ENCODE assay signal across 17 mouse cellular contexts in the genomic region with DNA sequence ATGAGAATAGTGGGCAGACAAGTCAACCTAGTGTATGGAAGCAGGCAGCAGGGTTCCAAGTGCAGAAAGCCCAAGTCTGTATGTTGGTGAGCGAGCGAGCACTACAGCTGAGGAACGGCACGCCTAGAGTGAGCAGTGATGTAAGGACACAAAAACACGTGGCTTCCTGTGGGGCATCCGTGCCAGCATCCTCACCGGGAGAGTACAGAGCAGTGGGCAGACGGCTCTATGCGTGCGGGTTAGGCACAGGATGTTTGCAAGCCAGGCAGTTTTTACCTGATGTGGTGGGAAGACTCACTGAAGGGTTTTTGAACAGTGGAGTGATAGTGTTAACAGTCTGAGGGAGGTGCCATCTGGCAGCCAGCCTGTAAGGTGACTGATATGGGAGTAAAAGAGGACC. TPM values are rescaled to one million over a fixed set of nuclear protein-coding genes. Genes with fewer than 3 reads are reported as not detected.
DNase-seq lines count a peak whose midpoint lies in the region; ATAC-seq lines count a peak whose summit lies in the region.
"Had no signal": no experiment of that assay in that cellular context is flagged by ENCODE, and none has a peak within 500 bp of the region (broad histone marks: within the 10 kb centered on the region; RNA-seq: fewer than 3 reads in every experiment).

No protein-coding gene starts in this region.

- H3K27ac ChIP-seq in limb, embryonic 10.5 days: no peak overlapping the region
- H3K27ac ChIP-seq: embryonic facial prominence, embryonic 10.5 days; hindbrain, embryonic 15.5 days; liver, embryonic 14.5 days; stomach, postnatal 0 days had no signal

- H3K27me3 ChIP-seq in splenic B cell, adult 2 months (ENCODE audit: control insufficient read depth, insufficient read depth, low read length, poor library complexity, severe bottlenecking): no peaks in the 10 kb centered on the region
- H3K27me3 ChIP-seq in limb, embryonic 10.5 days (ENCODE audit: low read depth, poor library complexity, severe bottlenecking): no peaks in the 10 kb centered on the region
- H3K27me3 ChIP-seq: hindbrain, embryonic 15.5 days; Patski had no signal

- intact Hi-C loops in left cerebral cortex, postnatal 25 days (cut with DNase I): no loop called here

- ATAC-seq in frontal cortex, adult (ENCODE audit: low TSS enrichment): peak; percentile 73; the same call in 1 of the 2 replicates
- ATAC-seq: Patski had no signal

- H3K9me3 ChIP-seq in limb, embryonic 10.5 days (replicated peaks): no peaks in the 10 kb centered on the region
- H3K9me3 ChIP-seq: embryonic facial prominence, embryonic 10.5 days; hindbrain, embryonic 15.5 days had no signal

- peaks cover under 1% of the 10 kb centered on the region; the same call in 1 of the 2 replicates for H3K36me3 ChIP-seq in splenic B cell, adult 2 months (ENCODE audit: control insufficient read depth, insufficient read depth, low read length, poor library complexity, severe bottlenecking)
- peaks cover 26% of the 10 kb centered on the region for H3K36me3 ChIP-seq in limb, embryonic 10.5 days
- H3K36me3 ChIP-seq: hindbrain, embryonic 15.5 days had no signal

- DNase-seq in frontal cortex, postnatal 14 days (ENCODE audit: low spot score in 2 of 2): no peak
- DNase-seq in CD4-positive helper T cell, adult 2 months (ENCODE audit: low read depth, low spot score): peak; percentile 88
- DNase-seq in T-cell, adult 2 months (ENCODE audit: low spot score): peak; percentile 82
- DNase-seq in splenic B cell, adult 2 months (ENCODE audit: low read depth, low spot score): peak; percentile 62
- DNase-seq in limb, embryonic 10.5 days (ENCODE audit: low spot score): no peak
- DNase-seq in left cerebral cortex, postnatal 25 days (ENCODE audit: low spot score in 2 of 2): no peak
- DNase-seq: adrenal gland, adult 2 months; kidney, postnatal 10 days; left cerebral cortex, postnatal 4 days; midbrain, embryonic 14.5 days; retina, postnatal 1 day had no signal

- peaks cover 25% of the 10 kb centered on the region for H3K4me1 ChIP-seq in limb, embryonic 10.5 days

- no peak overlapping the region for H3K4me3 ChIP-seq in limb, embryonic 10.5 days
- H3K4me3 ChIP-seq: embryonic facial prominence, embryonic 10.5 days; hindbrain, embryonic 15.5 days had no signal

- 97% methylated on average over 10 of the region's 10 CpGs for WGBS in limb, embryonic 10.5 days

RNA-seq across cellular contexts. Expression of a gene that starts 23.9 kb away (rescaled TPM):
- 11.1 and 11.6 TPM in 2 replicates for polyA plus RNA-seq in limb, embryonic 10.5 days (2016; fragmentation: Nextera tagmentation; extraction: Ambion mirVana)
- total RNA-seq in left cerebral cortex, postnatal 25 days (2021): 10 to 100 TPM; 29.9 to 35.4 TPM

Comparison
In these comparisons a context has a peak if more than half of its experiments do, and no peak if none do; other contexts are left out.
1. DNase-seq: peak in CD4-positive helper T cell, adult 2 months (single experiment), T-cell, adult 2 months (single experiment) and splenic B cell, adult 2 months (single experiment); none in frontal cortex, postnatal 14 days (0 of 2), limb, embryonic 10.5 days (single experiment) and left cerebral cortex, postnatal 25 days (0 of 2).